22 mouse cellular contexts compared by ENCODE assay signal in genomic region chr13:71798288-71798687, GRCm38 (mm10).
A peak's percentile ranks its signal among the peaks of the same experiment; 100 is the strongest.
DNase-seq lines count a peak whose midpoint lies in the region; ATAC-seq lines count a peak whose summit lies in the region.
"Had no signal": no experiment of that assay in that cellular context is flagged by ENCODE, and none has a peak within 500 bp of the region (broad histone marks: within the 10 kb centered on the region; RNA-seq: fewer than 3 reads in every experiment).

No protein-coding gene starts in this region.

- WGBS in kidney, embryonic 14.5 days: 73% methylated on average over 6 of the region's 6 CpGs
- 72% methylated on average over 6 of the region's 6 CpGs for whole genome bisulfite sequencing in kidney, embryonic 15.5 days
- 88% methylated on average over 6 of the region's 6 CpGs for WGBS in hindbrain, embryonic 12.5 days

- no peak overlapping the region for H3K27ac ChIP-seq in kidney, embryonic 14.5 days (ENCODE audit: low read depth, low read length)
- H3K27ac ChIP-seq in kidney, embryonic 15.5 days: 0 out of 2 replicates have a peak overlapping the region, but pooled peaks have one; percentile 20
- H3K27ac ChIP-seq in hindbrain, embryonic 12.5 days: no peak overlapping the region
- H3K27ac ChIP-seq: embryonic facial prominence, embryonic 13.5 days; gastrocnemius, adult 2 months; heart, embryonic 13.5 days had no signal

- no peaks in the 10 kb centered on the region for H3K9me3 ChIP-seq in kidney, embryonic 14.5 days (ENCODE audit: control insufficient read depth, low read length)
- H3K9me3 ChIP-seq in kidney, embryonic 15.5 days (replicated peaks): no peaks in the 10 kb centered on the region
- no peaks in the 10 kb centered on the region for H3K9me3 ChIP-seq in hindbrain, embryonic 12.5 days (replicated peaks)
- H3K9me3 ChIP-seq: embryonic facial prominence, embryonic 13.5 days; heart, embryonic 13.5 days had no signal

- H3K4me2 ChIP-seq in kidney, embryonic 14.5 days (replicated peaks; ENCODE audit: low read depth, low read length): no peak overlapping the region
- no peak overlapping the region for H3K4me2 ChIP-seq in kidney, embryonic 15.5 days
- H3K4me2 ChIP-seq in hindbrain, embryonic 12.5 days (replicated peaks): no peak overlapping the region
- H3K4me2 ChIP-seq: embryonic facial prominence, embryonic 13.5 days; heart, embryonic 13.5 days had no signal

- H3K4me1 ChIP-seq in kidney, embryonic 14.5 days (ENCODE audit: control insufficient read depth, insufficient read depth, low read length): no peaks in the 10 kb centered on the region
- H3K4me1 ChIP-seq in kidney, embryonic 15.5 days: no peaks in the 10 kb centered on the region
- H3K4me1 ChIP-seq in hindbrain, embryonic 12.5 days: no peaks in the 10 kb centered on the region
- H3K4me1 ChIP-seq: embryonic facial prominence, embryonic 13.5 days; heart, embryonic 13.5 days had no signal

- no peaks in the 10 kb centered on the region for H3K27me3 ChIP-seq in kidney, embryonic 14.5 days (ENCODE audit: control insufficient read depth, insufficient read depth, low read length)
- no peaks in the 10 kb centered on the region for H3K27me3 ChIP-seq in kidney, embryonic 15.5 days
- H3K27me3 ChIP-seq in hindbrain, embryonic 12.5 days: no peaks in the 10 kb centered on the region; the same call in 1 of the 2 replicates
- H3K27me3 ChIP-seq: embryonic facial prominence, embryonic 13.5 days; heart, embryonic 13.5 days had no signal

- no peak for ATAC-seq in kidney, embryonic 14.5 days (ENCODE audit: low FRiP score, low TSS enrichment)
- peak; percentile 67 for ATAC-seq in kidney, embryonic 15.5 days (replicated peaks; ENCODE audit: low FRiP score)
- no peak for ATAC-seq in hindbrain, embryonic 12.5 days (ENCODE audit: low FRiP score)
- ATAC-seq: activated CD4-positive, CD25-positive, alpha-beta regulatory T cell, adult 4 months; CD4-positive, CD25-positive, alpha-beta regulatory T cell, adult 4 months; forebrain, embryonic 14.5 days had no signal

- no peaks in the 10 kb centered on the region for H3K36me3 ChIP-seq in kidney, embryonic 14.5 days (ENCODE audit: control insufficient read depth, insufficient read depth, low read length)
- H3K36me3 ChIP-seq in kidney, embryonic 15.5 days: no peaks in the 10 kb centered on the region
- H3K36me3 ChIP-seq in hindbrain, embryonic 12.5 days: no peaks in the 10 kb centered on the region
- H3K36me3 ChIP-seq: embryonic facial prominence, embryonic 13.5 days; G1E; heart, embryonic 13.5 days had no signal

- DNase-seq in kidney, adult 11 months: peak; percentile 81
- DNase-seq in kidney, postnatal 14 days: peak; percentile 58
- no peak for DNase-seq in right cerebral cortex, postnatal 25 days
- no peak for DNase-seq in spleen, postnatal 4 days (ENCODE audit: low spot score in 2 of 2)
- DNase-seq in testis, postnatal 14 days (ENCODE audit: low spot score): no peak
- DNase-seq: adrenal gland, postnatal 14 days; B cell, adult 2 months; cerebellum, adult 18-20 months; cerebellum, adult 9-11 months; cerebellum, postnatal 36 days; gastrocnemius, adult 2 months; gastrocnemius, postnatal 25 days; heart, postnatal 36 days had no signal

- H3K9ac ChIP-seq in kidney, embryonic 14.5 days (ENCODE audit: low read depth, low read length): no peak overlapping the region
- H3K9ac ChIP-seq in kidney, embryonic 15.5 days: no peak overlapping the region
- H3K9ac ChIP-seq in hindbrain, embryonic 12.5 days: no peak overlapping the region
- H3K9ac ChIP-seq: embryonic facial prominence, embryonic 13.5 days; heart, embryonic 13.5 days had no signal

- no peak overlapping the region for H3K4me3 ChIP-seq in kidney, embryonic 14.5 days (ENCODE audit: low read length)
- H3K4me3 ChIP-seq in kidney, embryonic 15.5 days (replicated peaks): no peak overlapping the region
- H3K4me3 ChIP-seq in hindbrain, embryonic 12.5 days: no peak overlapping the region
- H3K4me3 ChIP-seq: embryonic facial prominence, embryonic 13.5 days; gastrocnemius, adult 2 months; heart, embryonic 13.5 days had no signal

Comparison
In these comparisons a context has a peak if more than half of its experiments do, and no peak if none do; other contexts are left out.
1. DNase-seq: peak in kidney, adult 11 months (single experiment) and kidney, postnatal 14 days (single experiment); none in right cerebral cortex, postnatal 25 days (single experiment), spleen, postnatal 4 days (0 of 2) and testis, postnatal 14 days (single experiment).